Comparison of ENCODE assay signal across 8 mouse cellular contexts in the genomic region with DNA sequence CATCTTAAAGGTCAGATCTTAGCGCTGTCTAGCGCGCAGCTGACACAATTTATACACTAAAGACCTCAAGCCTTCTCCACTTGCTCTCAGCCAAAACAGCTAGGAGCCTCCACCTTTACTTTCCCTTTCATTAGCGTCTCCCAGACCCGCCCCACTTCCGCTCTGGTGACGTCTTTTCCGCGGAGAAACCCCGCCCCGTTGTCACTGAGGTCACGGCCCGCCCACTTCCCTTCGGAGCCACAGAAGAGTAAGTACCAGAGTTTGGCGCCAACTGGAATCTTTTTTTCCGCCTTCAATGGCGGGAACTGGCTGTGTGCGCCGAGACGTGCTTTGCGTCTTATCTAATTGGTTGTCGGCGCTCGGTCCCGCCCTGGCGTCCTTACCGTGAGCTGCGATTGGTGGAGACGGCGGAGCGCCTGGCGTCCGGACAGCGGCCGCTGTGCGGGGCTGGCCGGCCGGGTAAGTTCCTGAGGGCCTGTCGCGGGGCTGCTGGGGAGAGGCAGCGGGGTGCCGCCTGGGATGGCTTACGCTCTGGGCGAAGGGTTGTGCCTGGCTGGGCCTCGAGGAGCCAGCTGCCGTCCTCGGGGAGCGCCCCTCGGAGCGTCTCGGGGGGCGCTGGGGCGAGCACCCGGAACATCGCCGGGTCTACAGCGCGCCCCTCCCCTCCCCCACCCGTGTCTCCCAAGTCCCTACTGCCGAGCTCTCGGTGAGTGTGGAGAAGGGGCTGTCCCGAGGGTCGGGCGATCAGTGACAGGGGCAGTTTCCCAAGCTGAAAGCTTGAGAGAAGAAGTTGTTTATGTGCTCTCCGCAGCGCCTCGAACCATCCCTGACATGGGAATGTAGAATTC. TPM values are rescaled to one million over a fixed set of nuclear protein-coding genes. Genes with fewer than 3 reads are reported as not detected.
DNase-seq lines count a peak whose midpoint lies in the region; ATAC-seq lines count a peak whose summit lies in the region.

A gene (plus strand): TSS at position 418 of the 848 bp plus-strand sequence.

- H3K36me3 ChIP-seq in heart, embryonic 13.5 days, result peaks cover 9% of the 10 kb centered on the region
- peaks cover 15% of the 10 kb centered on the region for H3K36me3 ChIP-seq in liver, embryonic 12.5 days
- H3K36me3 ChIP-seq in stomach, embryonic 15.5 days, result no peaks in the 10 kb centered on the region

- H3K9me3 ChIP-seq in heart, embryonic 13.5 days, result no peaks in the 10 kb centered on the region
- no peaks in the 10 kb centered on the region for H3K9me3 ChIP-seq in liver, embryonic 12.5 days (replicated peaks)
- H3K9me3 ChIP-seq in stomach, embryonic 15.5 days, result no peaks in the 10 kb centered on the region

- H3K4me3 ChIP-seq in brown adipose tissue, adult 24 weeks (ENCODE audit: insufficient read depth, low read depth, low read length), result peak within 1 kb of the TSS; percentile 73
- H3K4me3 ChIP-seq in heart, embryonic 13.5 days, result peak within 1 kb of the TSS; percentile 95
- H3K4me3 ChIP-seq in liver, embryonic 12.5 days, result peak within 1 kb of the TSS; percentile 92
- H3K4me3 ChIP-seq in stomach, embryonic 15.5 days (replicated peaks), result peak within 1 kb of the TSS; percentile 75

- peak; percentile 100 for ATAC-seq in heart, embryonic 13.5 days (ENCODE audit: extremely low read depth, insufficient number of reproducible peaks, low FRiP score, low TSS enrichment)
- ATAC-seq in liver, embryonic 12.5 days, result peak; percentile 98
- peak; percentile 99 for ATAC-seq in stomach, embryonic 15.5 days (ENCODE audit: insufficient read depth, low FRiP score, low read depth)

- H3K9ac ChIP-seq in heart, embryonic 13.5 days, result peak within 1 kb of the TSS; percentile 95
- peak within 1 kb of the TSS; percentile 94 for H3K9ac ChIP-seq in liver, embryonic 12.5 days
- H3K9ac ChIP-seq in stomach, embryonic 15.5 days, result peak within 1 kb of the TSS; percentile 65

- no peaks in the 10 kb centered on the region for H3K27me3 ChIP-seq in heart, embryonic 13.5 days (replicated peaks)
- no peaks in the 10 kb centered on the region for H3K27me3 ChIP-seq in liver, embryonic 12.5 days (replicated peaks)
- no peaks in the 10 kb centered on the region for H3K27me3 ChIP-seq in stomach, embryonic 15.5 days (replicated peaks)

- WGBS in heart, embryonic 13.5 days, result under 1% methylated on average over 67 of the region's 67 CpGs
- WGBS in liver, embryonic 12.5 days (ENCODE audit: insufficient replicate concordance), result under 1% methylated on average over 64 of the region's 67 CpGs
- under 1% methylated on average over 67 of the region's 67 CpGs for WGBS in stomach, embryonic 15.5 days

- peak within 1 kb of the TSS; percentile 88 for H3K4me2 ChIP-seq in heart, embryonic 13.5 days
- H3K4me2 ChIP-seq in liver, embryonic 12.5 days, result peak within 1 kb of the TSS; percentile 78
- peak within 1 kb of the TSS; percentile 74 for H3K4me2 ChIP-seq in stomach, embryonic 15.5 days

- no peaks in the 10 kb centered on the region for H3K4me1 ChIP-seq in brown adipose tissue, adult 24 weeks (ENCODE audit: control insufficient read depth, insufficient read depth, insufficient read length, low read length)
- peaks cover 22% of the 10 kb centered on the region for H3K4me1 ChIP-seq in heart, embryonic 13.5 days
- H3K4me1 ChIP-seq in liver, embryonic 12.5 days, result peaks cover 26% of the 10 kb centered on the region
- peaks cover 9% of the 10 kb centered on the region for H3K4me1 ChIP-seq in stomach, embryonic 15.5 days

- H3K27ac ChIP-seq in brown adipose tissue, adult 24 weeks (replicated peaks; ENCODE audit: low read depth, low read length), result peak within 1 kb of the TSS; percentile 85
- peak within 1 kb of the TSS; percentile 83 for H3K27ac ChIP-seq in heart, embryonic 13.5 days (replicated peaks)
- peak within 1 kb of the TSS; percentile 86 for H3K27ac ChIP-seq in liver, embryonic 12.5 days
- H3K27ac ChIP-seq in stomach, embryonic 15.5 days, result peak within 1 kb of the TSS; percentile 76

- peak; percentile 99 for DNase-seq in CD4-positive, CD25-positive, alpha-beta regulatory T cell, adult 2 months (ENCODE audit: low read depth, low spot score)
- peak; percentile 86 for DNase-seq in fat pad, adult 2 months (ENCODE audit: extremely low read depth, low read depth, low spot score)
- peak; percentile 99 for DNase-seq in kidney, postnatal 10 days
- DNase-seq in natural killer cell, adult 2 months (ENCODE audit: low spot score in 2 of 2), result peak; percentile 100

RNA-seq across cellular contexts. Expression of the gene that starts here (rescaled TPM):
- polyA plus RNA-seq in brown adipose tissue, adult 24 weeks (2012; ENCODE audit: insufficient read depth, insufficient read length, missing spikeins), result 5.1 and 7.9 TPM in 2 replicates
- polyA plus RNA-seq in heart, embryonic 13.5 days (2015; fragmentation: Nextera tagmentation; extraction: Ambion mirVana), result 32.2 and 34.1 TPM in 2 replicates
- polyA plus RNA-seq in liver, embryonic 12.5 days (2016; fragmentation: Nextera tagmentation; extraction: Ambion mirVana), result 36.2 and 36.6 TPM in 2 replicates
- polyA plus RNA-seq in stomach, embryonic 15.5 days (2015; fragmentation: Nextera tagmentation; extraction: Ambion mirVana), result 51.1 and 55.9 TPM in 2 replicates

Comparison
In these comparisons a context has a peak if more than half of its experiments do, and no peak if none do; other contexts are left out.
1. Peak in every context shown above with its lines: DNase-seq, ATAC-seq, H3K4me3 ChIP-seq and H3K27ac ChIP-seq.